Mouse (Mus musculus) forebrain, embryonic 14.5 days (tissue): ENCODE data around the gene Olfr1272. TPM values are rescaled to one million over a fixed set of nuclear protein-coding genes. Genes with fewer than 3 reads are reported as not detected.
"Not testable (repeated sequence)": the region's sequence is repeated elsewhere in the genome, so short reads cannot be mapped to it uniquely, and the experiment has no call there.

Experiments used
- ATAC-seq: fragments of 200-750 bp; cut with Nextera tagmentation; 2 replicates; pipeline ENCODE4 v1.8.0; 2017; ENCODE audit warnings: mild to moderate bottlenecking, moderate library complexity
- DNase-seq: peaks from one replicate; pipeline ENCODE4 v3.0.0-alpha.2; 2015; ENCODE audit warnings: low spot score
- H3K27ac ChIP-seq: fragments of 300-500 bp; sonication (generic); 2 replicates; pipeline ENCODE4 v1.5.1; 2014; ENCODE audit warnings: low read depth, mild to moderate bottlenecking, control low read depth, low read length, moderate library complexity
- H3K27me3 ChIP-seq: fragments of 300-500 bp; sonication (generic); replicated peaks from 2 replicates; pipeline ENCODE4 v1.6.1; 2014; ENCODE audit warnings: low read length, control low read depth, mixed read lengths; ENCODE audit not compliant: control insufficient read depth, insufficient read depth
- H3K36me3 ChIP-seq: fragments of 300-500 bp; sonication (generic); 2 replicates; pipeline ENCODE4 v1.6.1; 2014; ENCODE audit warnings: low read length, control low read depth; ENCODE audit not compliant: control insufficient read depth, insufficient read depth
- H3K4me1 ChIP-seq: fragments of 300-500 bp; sonication (generic); 2 replicates; pipeline ENCODE4 v1.6.1; 2014; ENCODE audit warnings: antibody characterized with exemption, low read length, control low read depth; ENCODE audit not compliant: control insufficient read depth, insufficient read depth
- H3K4me2 ChIP-seq: fragments of 300-500 bp; sonication (generic); 2 replicates; pipeline ENCODE4 v1.6.1; 2014; ENCODE audit warnings: mild to moderate bottlenecking, control low read depth, low read length
- H3K4me3 ChIP-seq: fragments of 300-500 bp; sonication (generic); 2 replicates; pipeline ENCODE4 v1.5.1; 2014; ENCODE audit warnings: low read depth, low read length, control low read depth
- H3K9ac ChIP-seq: fragments of 300-500 bp; sonication (generic); 2 replicates; pipeline ENCODE4 v1.6.1; 2014; ENCODE audit warnings: mild to moderate bottlenecking, low read length, control low read depth, moderate library complexity
- H3K9me3 ChIP-seq: fragments of 300-500 bp; sonication (generic); replicated peaks from 2 replicates; pipeline ENCODE4 v1.6.1; 2016; ENCODE audit warnings: low read length, control low read depth, mixed read lengths; ENCODE audit not compliant: control insufficient read depth
- WGBS: fragments of 180-500 bp; shearing (Covaris S2); extraction: QIAGEN DNeasy Blood & Tissue Kit; methylation state at CpG from one replicate; pipeline ENCODE4 v1.1.7; 2014; 5-methylcytosine and 5-hydroxymethylcytosine counted together
- polyA plus RNA-seq: library from polyadenylated mRNA; unstranded; fragments of >200 nt; fragmentation: Nextera tagmentation; extraction: Ambion mirVana; gene quantifications from 2 replicates; pipeline ENCODE4 v1.2.1, GENCODE M21; 2014

Gene Olfr1272
- not detected in 2 replicates for polyA plus RNA-seq

- 79% methylated on average over 6 of the region's 6 CpGs for WGBS
Measured at GRCm38 (mm10) chr2:90292741-90293140, at the start of gene Olfr1272. Gene Olfr1272 (minus strand): TSS chr2:90292841.

GRCm38 (mm10) chr2:90321900-90322299, 29.3 kb upstream of the Olfr1272 start, which contains the start of gene Gm13769:
Gene Gm13769 (plus strand): TSS chr2:90322200.
- not testable (repeated sequence) for ATAC-seq, H3K36me3 ChIP-seq, DNase-seq, H3K4me3 ChIP-seq, H3K27me3 ChIP-seq, H3K9ac ChIP-seq, H3K9me3 ChIP-seq, H3K4me1 ChIP-seq, H3K27ac ChIP-seq, H3K4me2 ChIP-seq
- no CpG with 5 or more reads among the region's 6 CpGs for WGBS

More at GRCm38 (mm10) chr2:90292741-90293140, at the start of gene Olfr1272:
- Histone ChIP-seq H3K9me3 (no peaks in the 10 kb centered on the region), H3K4me2 (no peak within 1 kb of the TSS), H3K27ac (no peak within 1 kb of the TSS), H3K36me3 (no peaks in the 10 kb centered on the region), H3K27me3 (no peaks in the 10 kb centered on the region), H3K4me3 (no peak within 1 kb of the TSS), H3K4me1 (no peaks in the 10 kb centered on the region), H3K9ac (no peak within 1 kb of the TSS)
- ATAC-seq (no peak), DNase-seq (no peak)

GRCm38 (mm10) chr2:90270932-90271331, 21.7 kb downstream of the Olfr1272 start, which contains the start of gene Olfr1271:
Gene Olfr1271 (minus strand): TSS chr2:90271032.
- H3K4me3 ChIP-seq: no peak within 1 kb of the TSS
- ATAC-seq: no peak
- H3K4me2 ChIP-seq: no peak within 1 kb of the TSS
- no peaks in the 10 kb centered on the region for H3K4me1 ChIP-seq
- DNase-seq: no peak
- no peak within 1 kb of the TSS for H3K9ac ChIP-seq
- H3K36me3 ChIP-seq: no peaks in the 10 kb centered on the region
- H3K27me3 ChIP-seq: no peaks in the 10 kb centered on the region
- H3K9me3 ChIP-seq: no peaks in the 10 kb centered on the region
- WGBS: 95% methylated on average over 2 of the region's 2 CpGs
- H3K27ac ChIP-seq: no peak within 1 kb of the TSS

- ATAC-seq (no peak), DNase-seq (no peak)
- Histone ChIP-seq H3K9ac (no peak within 1 kb of the TSS), H3K4me1 (no peaks in the 10 kb centered on the region), H3K36me3 (no peaks in the 10 kb centered on the region), H3K27me3 (no peaks in the 10 kb centered on the region), H3K27ac (no peak within 1 kb of the TSS), H3K9me3 (no peaks in the 10 kb centered on the region), H3K4me2 (no peak within 1 kb of the TSS), H3K4me3 (no peak within 1 kb of the TSS)
- 97% methylated on average over 4 of the region's 4 CpGs for WGBS
Measured at GRCm38 (mm10) chr2:90257492-90257891, 35.1 kb downstream of the Olfr1272 start, which contains the start of gene Olfr142. Gene Olfr142 (minus strand): TSS chr2:90257592.

Other genes with a start within 250 kb of the Olfr1272 start
- not detected in 2 replicates for gene Olfr140, start 229.2 kb downstream of the Olfr1272 start, polyA plus RNA-seq
- gene Olfr1269, start 171.4 kb downstream of the Olfr1272 start, polyA plus RNA-seq: not detected in 2 replicates
- not detected in 2 replicates for gene Olfr32, start 150.5 kb downstream of the Olfr1272 start, polyA plus RNA-seq
- gene Olfr1270, start 139.8 kb downstream of the Olfr1272 start, polyA plus RNA-seq: not detected in 2 replicates
- gene Olfr1506, start 68.3 kb downstream of the Olfr1272 start, polyA plus RNA-seq: not detected in 2 replicates
- gene Olfr142, start 35.2 kb downstream of the Olfr1272 start, polyA plus RNA-seq: not detected in 2 replicates
- not detected in 2 replicates for gene Olfr1271, start 21.8 kb downstream of the Olfr1272 start, polyA plus RNA-seq
- not detected in 2 replicates for gene Gm13769, start 29.4 kb upstream of the Olfr1272 start, polyA plus RNA-seq
- not detected in 2 replicates for gene Olfr1274-ps, start 105.8 kb upstream of the Olfr1272 start, polyA plus RNA-seq